Mouse (Mus musculus) ovary, postnatal 14 days (tissue): ENCODE results near the gene Usp53.

ENCODE experiments used
- DNase-seq: peaks from one replicate; pipeline ENCODE4 v3.0.0; 2022; ENCODE audit warnings: low spot score

The Usp53 gene

GRCm38 (mm10) chr3:122984249-122985182 lies at the start of gene Usp53:
Usp53 (minus strand) TSS chr3:122984510.
- peak; percentile 86 for DNase-seq

- no peak for DNase-seq
Measured at GRCm38 (mm10) chr3:123033804-123034203, 49.5 kb upstream of the Usp53 start.

- DNase-seq: no peak
Measured at GRCm38 (mm10) chr3:123025634-123026033, 41.3 kb upstream of the Usp53 start.

- DNase-seq: no peak
Measured at GRCm38 (mm10) chr3:123024496-123025234, 40.4 kb upstream of the Usp53 start.

GRCm38 (mm10) chr3:123018792-123019191 lies 34.5 kb upstream of the Usp53 start:
- DNase-seq: no peak

- DNase-seq: no peak
Measured at GRCm38 (mm10) chr3:123013476-123013875, 29.2 kb upstream of the Usp53 start.

GRCm38 (mm10) chr3:123009417-123009816 lies 25.1 kb upstream of the Usp53 start:
- DNase-seq: no peak

- no peak for DNase-seq
Measured at GRCm38 (mm10) chr3:123007386-123007785, 23.1 kb upstream of the Usp53 start.

GRCm38 (mm10) chr3:123001053-123001452 lies 16.7 kb upstream of the Usp53 start:
- no peak for DNase-seq

- no peak for DNase-seq
Measured at GRCm38 (mm10) chr3:122998511-122998910, 14.2 kb upstream of the Usp53 start.

- no peak for DNase-seq
Measured at GRCm38 (mm10) chr3:122996968-122997367, 12.7 kb upstream of the Usp53 start.

- no peak for DNase-seq
Measured at GRCm38 (mm10) chr3:122986906-122987305, 2.6 kb upstream of the Usp53 start.

- DNase-seq: peak; percentile 54
Measured at GRCm38 (mm10) chr3:122986386-122986785, 2.1 kb upstream of the Usp53 start.

- no peak for DNase-seq
Measured at GRCm38 (mm10) chr3:122985183-122985944, 1.1 kb upstream of the Usp53 start.

- peak; percentile 29 for DNase-seq
Measured at GRCm38 (mm10) chr3:122983849-122984248, 461 bp downstream of the Usp53 start.

GRCm38 (mm10) chr3:122975964-122976363 lies 8.3 kb downstream of the Usp53 start:
- no peak for DNase-seq

GRCm38 (mm10) chr3:122975363-122975762 lies 8.9 kb downstream of the Usp53 start:
- no peak for DNase-seq

GRCm38 (mm10) chr3:122974833-122975232 lies 9.5 kb downstream of the Usp53 start:
- no peak for DNase-seq

GRCm38 (mm10) chr3:122972126-122972822 lies 12.0 kb downstream of the Usp53 start:
- DNase-seq: no peak

GRCm38 (mm10) chr3:122968391-122968790 lies 15.9 kb downstream of the Usp53 start:
- no peak for DNase-seq

- DNase-seq: no peak
Measured at GRCm38 (mm10) chr3:122964301-122964700, 20.0 kb downstream of the Usp53 start.

GRCm38 (mm10) chr3:122950129-122950528 lies 34.2 kb downstream of the Usp53 start:
- no peak for DNase-seq
